Mouse (Mus musculus): Measurements from ENCODE around the gene Asb4.

The Asb4 gene

GRCm38 (mm10) chr6:5447013-5447412 is 63.8 kb downstream of the Asb4 start:
- no peak for DNase-seq (ENCODE audit: low read depth, low spot score)
- Histone ChIP-seq H3K36me3 (ENCODE audit: control insufficient read depth, insufficient read depth, low read length, poor library complexity, severe bottlenecking) (no peaks in the 10 kb centered on the region), H3K27me3 (ENCODE audit: control insufficient read depth, insufficient read depth, low read length, poor library complexity, severe bottlenecking) (no peaks in the 10 kb centered on the region)

- Histone ChIP-seq H3K36me3 (ENCODE audit: control insufficient read depth, insufficient read depth, low read length, poor library complexity, severe bottlenecking) (no peaks in the 10 kb centered on the region), H3K27me3 (ENCODE audit: control insufficient read depth, insufficient read depth, low read length, poor library complexity, severe bottlenecking) (no peaks in the 10 kb centered on the region)
- DNase-seq (ENCODE audit: low read depth, low spot score), result no peak
Observed at GRCm38 (mm10) chr6:5447546-5447945, 64.4 kb downstream of the Asb4 start.

- Histone ChIP-seq H3K36me3 (ENCODE audit: control insufficient read depth, insufficient read depth, low read length, poor library complexity, severe bottlenecking) (no peaks in the 10 kb centered on the region), H3K27me3 (ENCODE audit: control insufficient read depth, insufficient read depth, low read length, poor library complexity, severe bottlenecking) (no peaks in the 10 kb centered on the region)
- no peak for DNase-seq (ENCODE audit: low read depth, low spot score)
Observed at GRCm38 (mm10) chr6:5448396-5448795, 65.2 kb downstream of the Asb4 start.

GRCm38 (mm10) chr6:5449878-5450277 is 66.7 kb downstream of the Asb4 start:
- Histone ChIP-seq H3K27me3 (ENCODE audit: control insufficient read depth, insufficient read depth, low read length, poor library complexity, severe bottlenecking) (no peaks in the 10 kb centered on the region), H3K36me3 (ENCODE audit: control insufficient read depth, insufficient read depth, low read length, poor library complexity, severe bottlenecking) (no peaks in the 10 kb centered on the region)
- no peak for DNase-seq (ENCODE audit: low read depth, low spot score)

GRCm38 (mm10) chr6:5455836-5456235 is 72.7 kb downstream of the Asb4 start:
- Histone ChIP-seq H3K27me3 (ENCODE audit: control insufficient read depth, insufficient read depth, low read length, poor library complexity, severe bottlenecking) (no peaks in the 10 kb centered on the region), H3K36me3 (ENCODE audit: control insufficient read depth, insufficient read depth, low read length, poor library complexity, severe bottlenecking) (no peaks in the 10 kb centered on the region)
- DNase-seq (ENCODE audit: low read depth, low spot score), result no peak

GRCm38 (mm10) chr6:5470480-5471318 is 87.5 kb downstream of the Asb4 start:
- Histone ChIP-seq H3K27me3 (ENCODE audit: control insufficient read depth, insufficient read depth, low read length, poor library complexity, severe bottlenecking) (no peaks in the 10 kb centered on the region), H3K36me3 (ENCODE audit: control insufficient read depth, insufficient read depth, low read length, poor library complexity, severe bottlenecking) (no peaks in the 10 kb centered on the region)
- no peak for DNase-seq (ENCODE audit: low read depth, low spot score)

- no peak for DNase-seq (ENCODE audit: low read depth, low spot score)
- Histone ChIP-seq H3K36me3 (ENCODE audit: control insufficient read depth, insufficient read depth, low read length, poor library complexity, severe bottlenecking) (no peaks in the 10 kb centered on the region), H3K27me3 (ENCODE audit: control insufficient read depth, insufficient read depth, low read length, poor library complexity, severe bottlenecking) (no peaks in the 10 kb centered on the region)
Observed at GRCm38 (mm10) chr6:5472692-5473091, 89.5 kb downstream of the Asb4 start.

- Histone ChIP-seq H3K27me3 (ENCODE audit: control insufficient read depth, insufficient read depth, low read length, poor library complexity, severe bottlenecking) (no peaks in the 10 kb centered on the region), H3K36me3 (ENCODE audit: control insufficient read depth, insufficient read depth, low read length, poor library complexity, severe bottlenecking) (no peaks in the 10 kb centered on the region)
- no peak for DNase-seq (ENCODE audit: low read depth, low spot score)
Observed at GRCm38 (mm10) chr6:5474021-5474420, 90.8 kb downstream of the Asb4 start.

- no peaks in the 10 kb centered on the region for H3K27me3 ChIP-seq (ENCODE audit: control insufficient read depth, insufficient read depth, low read length, poor library complexity, severe bottlenecking)
- no peaks in the 10 kb centered on the region for H3K36me3 ChIP-seq (ENCODE audit: control insufficient read depth, insufficient read depth, low read length, poor library complexity, severe bottlenecking)
- no peak for DNase-seq (ENCODE audit: low read depth, low spot score)
Observed at GRCm38 (mm10) chr6:5481066-5481465, 97.9 kb downstream of the Asb4 start.

- no peak for DNase-seq (ENCODE audit: low read depth, low spot score)
- H3K36me3 ChIP-seq (ENCODE audit: control insufficient read depth, insufficient read depth, low read length, poor library complexity, severe bottlenecking), result no peaks in the 10 kb centered on the region
- no peaks in the 10 kb centered on the region for H3K27me3 ChIP-seq (ENCODE audit: control insufficient read depth, insufficient read depth, low read length, poor library complexity, severe bottlenecking)
Observed at GRCm38 (mm10) chr6:5482270-5482783, 99.1 kb downstream of the Asb4 start.
